Mouse (Mus musculus) gastrocnemius, postnatal 14 days (tissue): ENCODE data around the gene Wdr3. TPM values are rescaled to one million over a fixed set of nuclear protein-coding genes. Genes with fewer than 3 reads are reported as not detected.

Experiments used
- total RNA-seq, 2 experiments: library from RNA; stranded (reverse); gene quantifications; 2 replicates each; pipeline ENCODE4 v1.2.3; 2021

Gene Wdr3
- total RNA-seq, 2 experiments from 2014 or later, result 9.2 to 12.2 TPM

Other genes starting within 250 kb of the Wdr3 start
- 1 to 10 TPM; 5.6 to 5.9 TPM for gene Gdap2, start within 50 bp of the Wdr3 start, total RNA-seq